Mouse (Mus musculus) inflammation-experienced regulatory T-cells, adult 6 months (primary cell): ENCODE data around the gene Gpr55. TPM values are rescaled to one million over a fixed set of nuclear protein-coding genes. Genes with fewer than 3 reads are reported as not detected.
A peak's percentile ranks its signal among the peaks of the same experiment; 100 is the strongest.

ENCODE experiments used
- ATAC-seq: one replicate; pipeline ENCODE4 v1.8.0; 2017
- polyA plus RNA-seq, 3 experiments: library from polyadenylated mRNA; unstranded; fragments of 100-300 nt; shearing (Covaris generic); gene quantifications; one replicate each; pipeline ENCODE4 v1.2.1; 2017

The Gpr55 gene
- polyA plus RNA-seq, 3 experiments from 2014 or later = 2.3 to 5.7 (median 2.6) TPM

GRCm38 (mm10) chr1:85957942-85958619, 2.7 kb downstream of the Gpr55 start:
- ATAC-seq = peak; percentile 14

DNA sequence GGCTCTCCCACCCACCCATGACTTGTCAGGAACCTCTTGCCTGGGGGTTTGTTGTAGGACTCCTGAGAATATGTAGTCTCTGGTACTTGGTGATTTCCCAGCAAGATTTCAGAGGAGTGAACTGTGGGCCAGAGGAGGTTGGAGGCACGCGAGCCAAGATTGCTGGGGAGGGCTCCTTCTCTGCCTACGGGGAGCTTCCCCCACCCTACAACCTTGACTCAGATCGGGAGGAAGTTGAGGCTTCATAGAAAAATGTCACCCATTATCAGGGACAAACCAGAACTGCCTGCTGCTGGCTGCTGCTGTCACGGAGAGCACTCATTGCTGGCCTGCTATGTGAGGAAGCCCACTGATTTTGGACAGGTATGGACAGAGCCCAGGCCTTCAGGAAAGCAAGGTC, 3.5 kb downstream of the Gpr55 start:
- peak; percentile 11 for ATAC-seq

- ATAC-seq = no peak
Observed at GRCm38 (mm10) chr1:85955150-85955549, 5.7 kb downstream of the Gpr55 start.

DNA sequence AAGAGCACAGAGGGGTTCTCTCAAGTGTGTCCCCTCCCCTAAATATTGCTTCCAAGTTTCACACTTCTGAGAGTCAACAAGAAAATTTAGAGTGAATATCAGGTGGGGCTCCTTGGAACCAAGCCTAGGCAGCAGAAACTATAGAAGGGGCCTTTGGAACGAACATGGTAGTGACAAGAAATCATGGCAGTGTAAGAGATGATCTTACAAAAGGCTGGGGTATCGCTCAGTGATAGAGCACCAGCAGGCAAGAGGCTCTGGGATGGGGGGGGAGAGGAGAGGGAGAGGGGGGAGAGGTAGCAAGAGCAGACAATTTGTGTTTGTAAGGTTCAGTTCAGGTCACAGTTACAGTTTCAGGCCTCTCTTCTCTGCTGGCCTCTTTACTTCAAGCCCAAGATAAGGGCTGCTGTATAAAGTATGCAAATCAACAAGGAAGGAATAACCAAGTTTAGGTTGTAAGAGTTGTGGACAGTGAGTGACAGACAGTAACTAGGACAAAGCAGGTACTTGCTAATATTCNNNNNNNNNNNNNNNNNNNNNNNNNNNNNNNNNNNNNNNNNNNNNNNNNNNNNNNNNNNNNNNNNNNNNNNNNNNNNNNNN, 11.6 kb downstream of the Gpr55 start:
- ATAC-seq = no peak

DNA sequence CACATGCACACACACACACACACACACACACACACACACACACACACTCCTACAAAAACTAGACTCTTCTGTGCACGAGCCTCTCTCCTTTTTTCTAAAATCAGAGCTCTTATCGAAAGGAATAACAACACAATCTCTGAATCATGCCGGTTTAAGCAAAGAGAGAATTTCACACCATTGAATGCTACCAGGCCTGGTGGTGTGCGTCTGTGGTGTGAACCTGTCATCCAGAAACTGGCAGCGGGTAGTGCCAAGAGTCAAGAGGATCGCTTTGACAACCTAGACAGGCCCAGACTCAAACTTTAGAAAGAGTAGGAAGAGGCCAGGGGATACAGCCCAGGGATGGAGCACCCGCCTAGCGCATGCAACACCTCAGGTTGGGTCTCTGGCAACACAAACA, 18.5 kb downstream of the Gpr55 start:
- ATAC-seq = no peak

GRCm38 (mm10) chr1:85937323-85937722, 23.5 kb downstream of the Gpr55 start:
- peak; percentile 43 for ATAC-seq

DNA sequence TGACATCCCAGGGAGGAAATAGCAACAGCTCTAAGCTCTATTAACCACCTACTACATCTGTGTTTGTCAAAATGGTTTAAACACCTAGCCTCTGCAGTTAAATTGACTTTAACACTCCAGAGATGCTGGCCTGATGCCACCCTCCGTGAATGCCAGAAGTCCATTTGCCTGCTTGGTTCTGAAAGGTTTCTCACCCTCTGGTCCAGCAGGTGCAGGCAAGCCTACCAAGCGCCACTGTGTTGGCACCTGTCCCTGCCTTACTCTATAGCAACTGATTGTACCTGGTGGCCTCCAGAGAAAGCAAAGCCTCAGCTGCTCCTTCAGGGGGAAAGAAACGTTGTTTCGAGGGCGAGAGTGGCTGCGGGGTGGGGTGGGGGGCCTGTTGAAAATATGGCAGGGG, 24.5 kb downstream of the Gpr55 start:
- no peak for ATAC-seq

DNA sequence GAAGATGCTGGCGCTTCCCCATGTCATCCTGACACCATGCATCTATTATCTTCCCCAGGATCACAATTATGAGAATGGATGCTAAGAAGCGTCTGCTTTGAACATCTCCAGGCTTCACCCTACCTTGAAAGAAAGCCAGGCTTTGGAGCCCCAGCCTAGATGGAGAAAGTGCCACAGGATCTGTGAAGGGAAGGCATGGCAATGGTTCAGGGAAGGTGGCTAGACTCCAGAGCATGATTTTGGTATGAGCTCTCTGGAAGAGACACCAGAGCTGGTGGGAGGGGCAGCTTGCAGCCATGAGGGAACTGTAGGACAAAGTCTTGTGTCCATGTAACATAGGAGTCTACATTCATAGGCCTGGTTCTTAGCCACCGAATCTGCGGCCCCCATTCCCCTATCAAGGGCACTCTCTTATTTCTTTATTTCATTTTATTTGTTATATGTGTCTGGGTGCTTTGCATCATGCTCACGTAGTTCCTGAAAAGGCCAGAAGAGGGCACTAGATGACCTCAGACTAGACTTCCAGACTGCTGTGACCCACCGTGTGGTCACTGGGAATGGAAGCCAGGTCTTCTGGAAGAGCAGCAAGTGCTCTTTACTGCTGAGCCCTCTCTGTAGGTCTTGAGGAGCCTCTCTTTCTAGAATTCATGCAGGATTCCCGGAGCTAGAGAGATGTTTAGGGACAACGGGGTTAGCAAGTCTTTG, 25.5 kb downstream of the Gpr55 start:
- ATAC-seq = no peak

- ATAC-seq = no peak
Observed at GRCm38 (mm10) chr1:85934560-85934959, 26.2 kb downstream of the Gpr55 start.

DNA sequence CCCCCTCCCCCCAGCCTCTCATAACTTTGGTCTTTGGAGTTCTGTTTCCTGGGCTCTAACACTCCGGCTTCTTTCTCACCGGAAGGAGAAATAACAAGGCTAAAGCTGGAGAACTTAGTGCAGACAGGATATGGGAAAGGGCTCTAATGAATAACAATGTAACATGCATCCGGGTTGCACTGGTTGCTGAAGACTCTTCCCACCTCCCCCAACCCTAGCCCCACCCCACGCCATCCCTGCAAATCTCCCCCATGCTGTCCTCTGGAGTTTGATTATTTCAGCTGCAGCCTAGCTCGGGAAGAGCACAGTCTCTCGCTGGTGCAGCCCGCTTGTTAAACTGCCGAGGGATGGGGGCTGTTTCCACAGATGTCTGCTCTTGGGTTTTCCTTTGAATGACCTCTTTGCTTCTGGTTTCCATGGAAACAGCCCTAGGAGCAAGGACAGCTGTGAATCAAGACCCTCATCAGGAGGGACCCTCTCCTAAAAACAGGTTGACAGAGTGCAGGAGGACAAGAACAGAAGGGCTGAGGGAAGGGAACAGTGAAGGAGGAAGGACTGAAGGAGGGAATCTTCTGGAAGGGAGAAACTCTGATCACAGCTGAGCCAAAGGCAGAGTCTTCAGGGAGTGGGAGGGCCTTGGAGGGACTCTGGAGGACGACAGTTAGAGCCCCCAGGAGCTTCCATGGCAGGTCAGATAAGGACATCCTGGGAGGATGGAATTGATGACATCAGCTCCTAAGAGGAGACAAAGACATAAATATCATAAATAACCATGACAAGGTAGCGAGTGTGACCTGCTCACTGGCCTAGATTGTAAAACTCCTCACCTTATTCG, 27.0 kb downstream of the Gpr55 start:
- ATAC-seq = peak; percentile 25

DNA sequence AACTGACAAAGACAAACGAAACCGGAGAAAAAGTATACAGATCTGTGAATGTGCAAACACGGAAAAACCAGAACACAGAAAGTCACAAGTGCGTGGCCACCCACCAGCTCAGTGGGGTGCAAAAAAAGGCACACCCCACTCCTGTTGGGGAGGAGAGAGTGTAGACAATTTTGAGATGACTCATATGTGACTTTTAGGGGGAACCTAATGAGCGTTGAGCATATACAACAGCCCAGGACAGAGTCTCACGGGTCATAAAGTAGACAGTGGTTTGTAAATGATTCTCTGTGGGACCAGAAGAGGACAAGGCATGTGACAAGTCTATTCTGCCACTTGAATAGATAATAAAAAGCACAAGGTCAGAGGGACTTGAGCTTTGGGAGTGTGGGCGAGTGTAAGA, 27.6 kb downstream of the Gpr55 start:
- ATAC-seq = no peak

DNA sequence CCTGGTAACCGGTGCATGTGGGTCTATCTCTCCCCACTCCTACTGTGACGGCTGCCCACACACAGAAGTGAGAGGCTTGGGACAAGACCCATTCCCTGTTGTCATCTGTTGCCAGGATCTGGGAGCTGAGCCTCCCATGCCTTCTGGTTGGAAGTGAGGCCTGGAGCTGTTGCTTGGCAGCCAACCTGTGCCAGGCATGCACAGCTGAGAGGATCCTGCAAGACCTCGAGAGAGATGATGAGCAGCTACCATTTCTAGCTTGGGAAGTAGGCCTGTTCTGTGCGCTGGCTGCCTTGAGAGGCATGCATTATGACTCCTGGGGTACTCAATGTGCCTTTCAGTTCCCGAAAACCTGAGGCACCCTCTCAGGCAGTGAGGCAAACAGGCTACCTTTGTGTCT, 29.6 kb downstream of the Gpr55 start:
- no peak for ATAC-seq

GRCm38 (mm10) chr1:85929406-85929805, 31.4 kb downstream of the Gpr55 start:
- ATAC-seq = no peak

GRCm38 (mm10) chr1:85928688-85929065, 32.1 kb downstream of the Gpr55 start:
- peak; percentile 28 for ATAC-seq

GRCm38 (mm10) chr1:85928057-85928687, 32.6 kb downstream of the Gpr55 start, which contains the start of gene 4933407L21Rik:
Gene 4933407L21Rik (plus strand): TSS chr1:85928483.
- ATAC-seq = no peak

DNA sequence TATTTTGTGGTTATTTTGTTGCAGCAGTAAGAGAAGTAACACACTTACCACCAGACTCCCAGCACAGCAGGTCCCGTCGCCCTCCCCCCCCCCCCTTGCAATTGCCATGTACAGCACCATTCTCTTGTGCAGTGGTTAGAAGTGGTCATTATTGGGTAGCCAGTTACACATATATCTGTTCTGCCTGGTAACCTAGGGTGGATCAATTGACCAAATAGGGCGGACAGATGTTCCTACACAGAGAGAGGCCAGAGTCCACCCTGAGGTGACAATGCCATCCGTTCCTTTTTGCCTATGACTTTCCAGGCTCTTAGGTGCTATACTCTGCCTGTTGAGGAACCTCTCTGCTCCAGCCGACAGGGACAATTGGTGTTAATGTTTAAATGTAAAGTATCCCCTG, 35.6 kb downstream of the Gpr55 start:
- ATAC-seq = no peak

- no peak for ATAC-seq
Observed at GRCm38 (mm10) chr1:85922865-85923211, 38.0 kb downstream of the Gpr55 start.

DNA sequence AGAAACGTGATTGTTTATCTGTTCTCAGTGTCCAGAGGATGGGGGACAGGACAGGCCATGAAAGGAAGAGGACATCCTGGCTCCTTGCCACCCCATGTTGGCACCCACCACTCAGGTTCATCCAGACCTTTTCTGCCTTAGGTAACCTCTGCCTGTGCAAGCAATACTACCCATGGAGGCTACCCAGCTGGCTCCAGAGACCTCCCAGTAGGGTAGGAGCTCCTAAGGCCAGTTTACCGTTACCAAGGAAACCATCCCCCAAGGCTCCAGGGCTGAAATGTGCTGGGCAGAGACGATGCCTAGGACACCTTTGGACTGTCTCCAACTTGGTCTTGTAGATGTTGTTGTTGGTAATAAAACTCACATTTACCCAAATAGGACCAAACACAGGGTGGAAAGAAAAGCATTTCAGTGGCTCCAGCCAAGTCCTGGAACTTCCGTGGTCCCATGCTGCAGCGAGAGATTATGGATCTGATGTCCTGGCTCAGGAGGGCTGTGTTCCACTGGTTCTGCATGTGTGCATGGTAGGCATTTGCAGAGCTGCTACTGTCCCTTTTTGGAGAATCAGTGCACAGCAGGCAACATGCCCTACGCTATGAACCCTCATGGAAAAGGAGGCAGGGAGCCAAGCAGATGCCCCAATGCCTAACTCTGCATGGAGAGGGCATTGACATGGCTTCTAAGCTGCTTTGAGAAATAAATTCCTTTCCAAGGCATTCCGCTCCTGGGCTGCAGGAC, 38.5 kb downstream of the Gpr55 start:
- no peak for ATAC-seq

DNA sequence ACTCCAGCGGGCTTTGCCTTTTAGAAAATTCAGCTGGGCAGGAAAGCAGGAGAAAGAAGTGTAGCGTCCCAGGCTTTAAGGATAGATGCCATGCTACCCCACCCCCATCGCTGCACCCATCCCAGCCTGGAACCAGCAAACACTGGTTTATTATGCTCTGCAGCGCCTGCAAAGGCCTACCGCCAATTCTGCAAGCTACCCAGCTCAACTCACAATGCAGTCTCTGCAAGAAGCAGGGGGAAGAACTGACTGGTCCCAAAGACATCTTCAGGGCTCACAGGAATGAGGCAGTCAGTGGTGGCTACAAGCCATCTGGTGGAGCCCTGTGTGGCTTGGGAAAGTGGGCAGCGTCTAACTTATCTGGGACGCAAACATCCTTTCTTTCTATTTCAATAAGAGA, 39.1 kb downstream of the Gpr55 start:
- ATAC-seq = no peak

DNA sequence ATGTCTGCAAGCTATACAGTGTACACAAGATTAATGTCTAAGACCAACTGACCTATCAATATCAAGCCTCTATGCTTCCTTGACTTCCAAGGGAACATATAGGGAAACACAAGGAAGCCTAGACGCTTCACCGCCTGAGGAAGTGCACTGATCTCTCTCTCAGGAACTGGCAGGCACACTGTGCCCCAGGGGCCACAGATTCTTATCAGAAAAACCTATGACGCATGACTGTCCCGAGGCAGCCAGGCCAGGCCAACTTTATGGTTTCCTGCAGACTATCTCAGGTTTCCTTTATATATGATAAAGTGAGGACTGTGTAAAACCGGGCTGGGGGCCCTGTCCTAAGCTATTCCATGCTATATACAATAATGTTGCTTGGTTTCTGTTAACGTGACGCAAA, 41.2 kb downstream of the Gpr55 start:
- no peak for ATAC-seq

DNA sequence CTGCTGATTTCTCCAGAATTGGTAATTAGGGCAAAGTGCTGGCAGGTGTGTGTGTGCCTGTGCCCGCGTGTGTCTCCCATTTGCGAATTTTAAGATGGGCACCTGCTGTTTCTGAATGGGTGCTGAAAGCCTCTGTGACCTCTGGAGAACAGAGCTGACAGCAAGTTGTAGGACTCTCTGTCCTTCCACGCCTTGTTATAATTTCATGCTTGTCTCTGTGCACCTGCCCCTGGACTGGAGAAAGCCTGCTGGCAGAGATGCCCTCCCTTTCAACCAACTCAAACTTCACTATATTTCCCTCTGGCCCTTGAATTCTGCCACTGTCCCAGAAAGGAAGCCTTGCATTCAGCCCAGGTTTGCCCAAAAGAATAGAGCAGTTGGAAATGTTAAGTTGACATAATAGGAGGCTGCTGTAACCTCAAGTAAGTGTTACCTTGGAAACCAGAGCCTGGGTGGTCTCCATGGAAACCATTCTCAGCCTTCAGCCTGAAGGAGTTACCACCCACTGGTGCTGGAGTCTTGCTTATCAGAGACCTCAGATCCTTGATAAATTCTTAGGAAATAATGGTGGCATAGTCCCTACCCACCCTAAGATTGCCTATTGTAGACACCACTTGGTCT, 43.9 kb downstream of the Gpr55 start:
- no peak for ATAC-seq

GRCm38 (mm10) chr1:85915890-85916289, 44.9 kb downstream of the Gpr55 start:
- ATAC-seq = no peak
